Mouse (Mus musculus) erythroblast, embryonic 14.5 days (primary cell): ENCODE data around the gene Hsp90b1.

ENCODE experiments used
- GATA1 ChIP-seq: IDR thresholded peaks from 2 replicates; pipeline ENCODE4 v1.6.1; 2012; ENCODE audit warnings: low read length, inconsistent platforms, mixed read lengths
- TAL1 ChIP-seq: IDR thresholded peaks from 3 replicates; pipeline ENCODE4 v1.6.1; 2012; ENCODE audit warnings: low read length, inconsistent platforms, mixed read lengths

- TF ChIP-seq GATA1 (no peak), TAL1 (no peak)
Measured at GRCm38 (mm10) chr10:86728176-86728575, 22.9 kb upstream of the Hsp90b1 start.
